Mouse (Mus musculus): ENCODE data around the gene Atp6v1g2.

GRCm38 (mm10) chr17:35187959-35188610, 45.4 kb upstream of the Atp6v1g2 start, which contains the start of gene Lst1:
- TF ChIP-seq CTCF (IDR thresholded peaks at IDR 0.05; ENCODE audit: borderline replicate concordance, insufficient read depth, low read depth, low read length) (no peak), POLR2A (IDR thresholded peaks at IDR 0.05; ENCODE audit: borderline replicate concordance, insufficient read depth, low read length) (no peak)

All from cerebellum, adult 2 months (tissue).